Mouse (Mus musculus) hindbrain, embryonic 10.5 days (tissue): ENCODE data around the gene Cdkl4. TPM values are rescaled to one million over a fixed set of nuclear protein-coding genes. Genes with fewer than 3 reads are reported as not detected.

Experiments
- DNase-seq: peaks from one replicate; pipeline ENCODE4 v3.0.0-alpha.2; 2017; ENCODE audit warnings: low spot score
- H3K27ac ChIP-seq: fragments of 300-500 bp; sonication (generic); 2 replicates; pipeline ENCODE4 v1.5.1; 2016; ENCODE audit warnings: mild to moderate bottlenecking, moderate library complexity
- H3K27me3 ChIP-seq: fragments of 300-500 bp; sonication (generic); 2 replicates; pipeline ENCODE4 v1.6.1; 2016; ENCODE audit warnings: mild to moderate bottlenecking; ENCODE audit not compliant: poor library complexity, insufficient read depth, severe bottlenecking
- H3K36me3 ChIP-seq: fragments of 300-500 bp; sonication (generic); 2 replicates; pipeline ENCODE4 v1.6.1; 2016; ENCODE audit warnings: mild to moderate bottlenecking, moderate library complexity
- H3K4me1 ChIP-seq: fragments of 300-500 bp; sonication (generic); replicated peaks from 2 replicates; pipeline ENCODE4 v1.6.1; 2016; ENCODE audit warnings: mild to moderate bottlenecking
- H3K4me3 ChIP-seq: fragments of 300-500 bp; sonication (generic); 2 replicates; pipeline ENCODE4 v1.5.1; 2016; ENCODE audit warnings: mild to moderate bottlenecking, moderate library complexity
- H3K9me3 ChIP-seq: fragments of 300-500 bp; sonication (generic); 2 replicates; pipeline ENCODE4 v1.6.1; 2016; ENCODE audit warnings: mild to moderate bottlenecking, moderate library complexity
- WGBS: fragments of 180-500 bp; shearing (Covaris S2); methylation state at CpG from one replicate; pipeline ENCODE4 v1.1.7; 2016; 5-methylcytosine and 5-hydroxymethylcytosine counted together
- polyA plus RNA-seq: library from polyadenylated mRNA; unstranded; fragments of >200 nt; fragmentation: Nextera tagmentation; extraction: Ambion mirVana; gene quantifications from 2 replicates; pipeline ENCODE4 v1.2.1, GENCODE M21; 2016

Gene Cdkl4
- polyA plus RNA-seq: 2.9 and 3.0 TPM in 2 replicates

DNA sequence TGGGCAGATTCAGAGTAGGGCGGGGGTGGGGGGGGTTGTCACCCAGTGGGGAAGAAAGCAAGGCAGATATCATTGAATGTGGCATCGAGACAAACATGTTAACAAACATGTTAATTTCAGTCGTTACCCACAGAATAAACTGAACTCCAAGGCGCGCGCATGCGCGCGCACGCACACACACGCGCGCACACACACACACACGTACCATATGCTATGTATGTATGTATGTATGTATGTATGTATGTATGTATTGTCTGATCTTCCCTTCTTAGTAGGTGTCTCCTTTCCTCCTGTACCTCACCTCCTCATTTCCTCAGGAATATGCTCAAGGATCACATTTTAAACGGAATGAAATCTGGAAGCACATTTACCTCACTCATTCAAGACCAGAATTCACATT lies at the start of gene Cdkl4:
Gene Cdkl4, minus strand, starts transcription at position 175 of the 400 bp plus-strand sequence.
- WGBS: 69% methylated on average over 15 of the region's 15 CpGs
- Histone ChIP-seq H3K9me3 (no peaks in the 10 kb centered on the region), H3K27me3 (no peaks in the 10 kb centered on the region), H3K36me3 (peaks cover 27% of the 10 kb centered on the region), H3K4me1 (peaks cover 14% of the 10 kb centered on the region), H3K27ac (peak within 1 kb of the TSS; percentile 84), H3K4me3 (peak within 1 kb of the TSS; percentile 66)
- DNase-seq: no peak

DNA sequence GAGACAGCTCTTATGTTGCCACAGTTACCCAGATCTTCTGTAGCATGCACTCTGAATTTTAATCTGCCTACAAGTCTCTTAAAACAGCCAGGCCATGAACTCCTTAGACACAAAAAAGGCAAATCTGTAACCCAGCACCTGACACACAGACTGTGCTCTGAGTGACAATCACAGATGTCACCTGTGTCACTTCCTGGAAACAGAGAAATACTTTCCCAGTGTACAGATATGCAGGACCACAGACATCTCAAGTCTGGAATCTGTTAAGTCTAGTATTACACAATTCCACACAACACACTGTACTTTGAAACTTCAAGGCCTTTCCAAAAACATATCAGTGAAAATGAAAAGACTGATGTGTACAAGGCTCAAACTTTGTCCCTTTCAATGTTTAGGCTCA lies 47.4 kb upstream of the Cdkl4 start:
- no peak overlapping the region for H3K4me3 ChIP-seq
- H3K27ac ChIP-seq: no peak overlapping the region
- H3K27me3 ChIP-seq: no peaks in the 10 kb centered on the region
- H3K4me1 ChIP-seq: no peaks in the 10 kb centered on the region
- peaks cover 10% of the 10 kb centered on the region for H3K36me3 ChIP-seq
- no peaks in the 10 kb centered on the region for H3K9me3 ChIP-seq
- no peak for DNase-seq

- Histone ChIP-seq H3K36me3 (peaks cover 19% of the 10 kb centered on the region; the same call in 1 of the 2 replicates), H3K4me3 (no peak overlapping the region), H3K27me3 (no peaks in the 10 kb centered on the region), H3K9me3 (no peaks in the 10 kb centered on the region), H3K4me1 (no peaks in the 10 kb centered on the region), H3K27ac (no peak overlapping the region)
- DNase-seq: no peak
- 87% methylated on average over 4 of the region's 4 CpGs for WGBS
These were observed 44.1 kb upstream of the Cdkl4 start for GRCm38 (mm10) chr17:80621691-80622090.

GRCm38 (mm10) chr17:80620786-80621423 lies 43.3 kb upstream of the Cdkl4 start:
- Histone ChIP-seq H3K4me1 (no peaks in the 10 kb centered on the region), H3K4me3 (no peak overlapping the region), H3K9me3 (no peaks in the 10 kb centered on the region), H3K36me3 (peaks cover 21% of the 10 kb centered on the region; the same call in 1 of the 2 replicates), H3K27me3 (no peaks in the 10 kb centered on the region), H3K27ac (no peak overlapping the region)
- 79% methylated on average over 5 of the region's 5 CpGs for WGBS
- DNase-seq: peak; percentile 37

DNA sequence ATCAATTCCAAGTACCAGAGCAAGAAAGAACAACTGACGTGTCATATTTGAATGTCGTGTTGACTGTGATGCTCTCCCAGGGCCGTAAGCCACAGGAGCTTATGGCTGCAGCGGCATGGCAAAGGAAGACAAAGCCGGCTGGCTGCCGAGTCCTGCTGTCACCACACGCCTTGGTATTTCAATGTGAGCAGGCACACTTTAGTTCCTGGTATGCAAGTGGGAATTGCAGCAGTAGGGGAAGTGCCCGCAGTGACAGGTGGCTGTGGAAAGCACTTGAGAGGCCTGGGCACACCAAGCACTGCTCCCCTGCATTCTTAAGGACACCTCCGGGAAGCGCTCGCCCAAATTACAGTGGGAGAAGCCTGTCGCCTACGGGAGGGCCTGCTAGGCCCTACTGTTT lies 41.9 kb upstream of the Cdkl4 start:
- no peak for DNase-seq
- no peak overlapping the region for H3K27ac ChIP-seq
- H3K27me3 ChIP-seq: no peaks in the 10 kb centered on the region
- H3K9me3 ChIP-seq: no peaks in the 10 kb centered on the region
- no peak overlapping the region for H3K4me3 ChIP-seq
- H3K4me1 ChIP-seq: no peaks in the 10 kb centered on the region
- 87% methylated on average over 13 of the region's 13 CpGs for WGBS
- peaks cover 35% of the 10 kb centered on the region for H3K36me3 ChIP-seq

DNA sequence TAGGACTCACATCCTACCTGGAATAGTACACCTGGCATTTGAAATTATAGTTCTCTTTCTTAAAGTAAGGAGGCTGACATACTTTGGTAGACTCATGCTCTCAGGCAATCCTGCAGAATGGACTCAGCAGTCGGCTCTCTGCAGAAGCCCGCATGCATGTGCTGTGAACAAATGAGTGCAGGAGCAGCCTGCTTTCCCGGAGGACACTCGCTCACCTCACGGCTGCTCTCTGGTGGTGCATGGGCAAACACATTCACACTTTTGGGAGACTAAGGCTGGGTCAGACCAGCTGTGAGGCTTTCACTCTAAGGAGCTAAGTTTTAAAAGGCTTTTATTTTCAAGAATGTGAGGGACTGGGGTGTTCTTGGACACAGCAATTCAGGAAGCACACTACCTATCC lies 41.3 kb upstream of the Cdkl4 start:
- H3K4me1 ChIP-seq: no peaks in the 10 kb centered on the region
- no peak for DNase-seq
- WGBS: 89% methylated on average over 5 of the region's 5 CpGs

DNA sequence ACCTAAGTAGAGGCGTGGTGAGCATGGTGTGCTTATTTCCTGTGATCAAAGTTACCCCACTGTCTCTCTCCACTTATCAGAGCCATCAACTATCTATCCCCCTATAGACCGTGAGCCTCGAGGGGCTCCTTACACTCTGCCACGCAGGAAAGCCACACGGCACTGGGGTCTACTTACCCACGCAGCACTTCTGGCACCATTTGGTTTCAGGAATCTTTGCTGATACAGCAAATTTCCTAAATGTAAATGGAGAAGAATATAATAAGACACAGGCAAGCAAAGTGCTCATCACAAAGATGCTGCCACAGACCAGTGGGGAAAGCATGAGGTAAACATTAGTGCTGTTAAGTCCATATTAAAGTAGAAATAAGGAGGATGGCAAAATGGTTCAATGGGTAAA lies 26.2 kb upstream of the Cdkl4 start:
- Histone ChIP-seq H3K27ac (no peak overlapping the region), H3K9me3 (peaks cover 10% of the 10 kb centered on the region; the same call in 1 of the 2 replicates), H3K4me3 (no peak overlapping the region), H3K4me1 (no peaks in the 10 kb centered on the region), H3K27me3 (no peaks in the 10 kb centered on the region), H3K36me3 (peaks cover 95% of the 10 kb centered on the region)
- 93% methylated on average over 6 of the region's 6 CpGs for WGBS
- no peak for DNase-seq

More for the DNA sequence above, 41.3 kb upstream of the Cdkl4 start:
- Histone ChIP-seq H3K27ac (no peak overlapping the region), H3K36me3 (peaks cover 42% of the 10 kb centered on the region), H3K27me3 (no peaks in the 10 kb centered on the region), H3K9me3 (no peaks in the 10 kb centered on the region), H3K4me3 (no peak overlapping the region)

- peaks cover 7% of the 10 kb centered on the region; the same call in 1 of the 2 replicates for H3K9me3 ChIP-seq
- H3K27ac ChIP-seq: no peak overlapping the region
- peaks cover 92% of the 10 kb centered on the region for H3K36me3 ChIP-seq
- no peaks in the 10 kb centered on the region for H3K27me3 ChIP-seq
- no peak for DNase-seq
- WGBS: 93% methylated on average over 19 of the region's 19 CpGs
- no peak overlapping the region for H3K4me3 ChIP-seq
- H3K4me1 ChIP-seq: no peaks in the 10 kb centered on the region
These were observed 25.5 kb upstream of the Cdkl4 start for GRCm38 (mm10) chr17:80603079-80603625.

- 60% methylated on average over 13 of the region's 13 CpGs for WGBS
- H3K36me3 ChIP-seq: peaks cover 91% of the 10 kb centered on the region
- DNase-seq: peak; percentile 41
These were observed 23.8 kb upstream of the Cdkl4 start for GRCm38 (mm10) chr17:80601371-80601770.

GRCm38 (mm10) chr17:80583051-80583450 lies 5.4 kb upstream of the Cdkl4 start:
- 95% methylated on average over 6 of the region's 6 CpGs for WGBS
- Histone ChIP-seq H3K4me3 (no peak overlapping the region), H3K36me3 (peaks cover 80% of the 10 kb centered on the region)

More at GRCm38 (mm10) chr17:80601371-80601770, 23.8 kb upstream of the Cdkl4 start:
- no peaks in the 10 kb centered on the region for H3K4me1 ChIP-seq
- H3K27me3 ChIP-seq: no peaks in the 10 kb centered on the region
- no peak overlapping the region for H3K4me3 ChIP-seq
- peaks cover 7% of the 10 kb centered on the region; the same call in 1 of the 2 replicates for H3K9me3 ChIP-seq
- no peak overlapping the region for H3K27ac ChIP-seq

DNA sequence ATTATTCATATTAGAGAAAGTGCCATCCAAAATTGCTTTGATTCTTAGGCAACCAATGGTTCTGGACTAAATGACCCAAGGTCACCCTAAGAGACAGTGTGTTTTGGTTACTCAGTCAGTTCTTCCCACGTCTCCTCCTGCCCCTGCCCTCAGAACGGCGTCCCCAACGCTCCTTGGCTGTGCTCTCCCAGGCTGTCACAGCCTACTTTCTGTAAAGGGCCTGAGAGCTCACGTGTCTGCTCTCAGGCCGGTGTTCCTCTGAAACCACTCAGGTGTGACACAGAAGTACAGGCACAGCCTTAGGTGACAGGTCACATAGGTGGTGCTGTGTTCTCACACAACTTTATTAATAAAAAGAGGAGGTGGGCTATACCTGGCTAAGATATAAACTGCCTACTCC lies 2.3 kb upstream of the Cdkl4 start:
- Histone ChIP-seq H3K9me3 (no peaks in the 10 kb centered on the region), H3K4me3 (no peak overlapping the region), H3K27me3 (no peaks in the 10 kb centered on the region), H3K36me3 (peaks cover 49% of the 10 kb centered on the region), H3K27ac (no peak overlapping the region), H3K4me1 (peaks cover 13% of the 10 kb centered on the region)
- no peak for DNase-seq
- WGBS: 80% methylated on average over 6 of the region's 6 CpGs

More at GRCm38 (mm10) chr17:80583051-80583450, 5.4 kb upstream of the Cdkl4 start:
- Histone ChIP-seq H3K27me3 (no peaks in the 10 kb centered on the region), H3K27ac (no peak overlapping the region), H3K4me1 (no peaks in the 10 kb centered on the region), H3K9me3 (no peaks in the 10 kb centered on the region)
- DNase-seq: no peak

GRCm38 (mm10) chr17:80579089-80579488 lies 1.5 kb upstream of the Cdkl4 start:
- no peak overlapping the region for H3K4me3 ChIP-seq
- no peaks in the 10 kb centered on the region for H3K27me3 ChIP-seq
- H3K4me1 ChIP-seq: peaks cover 13% of the 10 kb centered on the region
- no peak overlapping the region for H3K27ac ChIP-seq
- WGBS: 92% methylated on average over 9 of the region's 9 CpGs
- peaks cover 41% of the 10 kb centered on the region for H3K36me3 ChIP-seq
- H3K9me3 ChIP-seq: no peaks in the 10 kb centered on the region
- peak; percentile 0 for DNase-seq

- no peak overlapping the region for H3K27ac ChIP-seq
- H3K9me3 ChIP-seq: no peaks in the 10 kb centered on the region
- peaks cover 13% of the 10 kb centered on the region for H3K4me1 ChIP-seq
- H3K4me3 ChIP-seq: no peak overlapping the region
- H3K27me3 ChIP-seq: no peaks in the 10 kb centered on the region
- H3K36me3 ChIP-seq: peaks cover 30% of the 10 kb centered on the region
- 95% methylated on average over 1 of the region's 1 CpGs for WGBS
- no peak for DNase-seq
These were observed 428 bp upstream of the Cdkl4 start for GRCm38 (mm10) chr17:80578041-80578440.
